ENCODE assay signal across 20 mouse cellular contexts in genomic region chr7:45766764-45767163, GRCm38 (mm10). TPM values are rescaled to one million over a fixed set of nuclear protein-coding genes. Genes with fewer than 3 reads are reported as not detected.
"Had no signal": no experiment of that assay in that cellular context is flagged by ENCODE, and none has a peak within 500 bp of the region (broad histone marks: within the 10 kb centered on the region; RNA-seq: fewer than 3 reads in every experiment).

No protein-coding gene starts in this region.

- DNase-seq: kidney, postnatal 25 days; lung, adult 2 months; lung, postnatal 4 days; thymus, postnatal 4 days had no signal

- H3K27ac ChIP-seq: limb, embryonic 12.5 days; liver, embryonic 14.5 days; midbrain, embryonic 15.5 days; neural tube, embryonic 12.5 days had no signal

- ATAC-seq: hindbrain, embryonic 16.5 days; intestine, postnatal 0 days; midbrain, embryonic 15.5 days had no signal

- H3K27me3 ChIP-seq: limb, embryonic 12.5 days; midbrain, embryonic 15.5 days; neural tube, embryonic 12.5 days had no signal

- H3K4me3 ChIP-seq: limb, embryonic 12.5 days; megakaryocyte, embryonic 14.5 days; midbrain, embryonic 15.5 days; neural tube, embryonic 12.5 days had no signal

- H3K9me3 ChIP-seq: midbrain, embryonic 15.5 days; neural tube, embryonic 12.5 days had no signal

- H3K36me3 ChIP-seq: limb, embryonic 12.5 days; midbrain, embryonic 15.5 days; neural tube, embryonic 12.5 days had no signal

- H3K9ac ChIP-seq: limb, embryonic 12.5 days; liver, embryonic 14.5 days; midbrain, embryonic 15.5 days; neural tube, embryonic 12.5 days had no signal

- H3K4me1 ChIP-seq: limb, embryonic 12.5 days; midbrain, embryonic 15.5 days; neural tube, embryonic 12.5 days had no signal

- H3K4me2 ChIP-seq: limb, embryonic 12.5 days; midbrain, embryonic 11.5 days; midbrain, embryonic 15.5 days; neural tube, embryonic 12.5 days had no signal

RNA-seq across cellular contexts. Expression of gene Lmtk3, which starts 16.8 kb away (rescaled TPM):
- total RNA-seq: liver, adult 2 months; monocyte, adult 5-6 weeks; neutrophil, adult 5-6 weeks had no signal

RNA-seq across cellular contexts. Expression of gene Sult2b1, which starts 17.7 kb away (rescaled TPM):
- total RNA-seq: liver, adult 2 months; monocyte, adult 5-6 weeks; neutrophil, adult 5-6 weeks had no signal
- polyA plus RNA-seq: liver, adult 2 months had no signal

RNA-seq across cellular contexts. Expression of gene Spaca4, which starts 41.2 kb away (rescaled TPM):
- total RNA-seq: layer of hippocampus, postnatal 25 days; left cerebral cortex, adult 8-10 months; left cerebral cortex, postnatal 25 days; liver, adult 2 months; monocyte, adult 5-6 weeks; neutrophil, adult 5-6 weeks had no signal
- polyA plus RNA-seq: hindbrain, embryonic 16.5 days; inflammation-experienced regulatory T-cells, adult 6 months; kidney, embryonic 14.5 days; limb, embryonic 12.5 days; liver, adult 2 months; liver, embryonic 14.5 days; lung, adult 2 months; midbrain, embryonic 11.5 days; midbrain, embryonic 15.5 days; neural tube, embryonic 12.5 days had no signal
